ENCODE assay signal across 8 mouse cellular contexts in genomic region chr5:113993487-113994465, GRCm38 (mm10). TPM values are rescaled to one million over a fixed set of nuclear protein-coding genes. Genes with fewer than 3 reads are reported as not detected.
DNase-seq lines count a peak whose midpoint lies in the region; ATAC-seq lines count a peak whose summit lies in the region.

Gene Ssh1 (minus strand): TSS chr5:113993894.

- peak within 1 kb of the TSS; percentile 94 for H3K27ac ChIP-seq in embryonic facial prominence, embryonic 14.5 days (replicated peaks; ENCODE audit: low read depth, low read length)

- peak; percentile 89 for ATAC-seq in embryonic facial prominence, embryonic 14.5 days (ENCODE audit: low read depth)
- ATAC-seq in monocyte, adult 5-6 weeks (replicated peaks; ENCODE audit: insufficient number of reproducible peaks, low FRiP score, low TSS enrichment, poor library complexity, severe bottlenecking), result no peak

- no peaks in the 10 kb centered on the region for H3K9me3 ChIP-seq in embryonic facial prominence, embryonic 14.5 days (ENCODE audit: control insufficient read depth, low read length)

- peak within 1 kb of the TSS; percentile 82 for H3K4me2 ChIP-seq in embryonic facial prominence, embryonic 14.5 days (ENCODE audit: low read depth, low read length)

- H3K36me3 ChIP-seq in embryonic facial prominence, embryonic 14.5 days (ENCODE audit: control insufficient read depth, insufficient read depth, low read length), result 0 out of 2 replicates have a peak, but pooled peaks cover 3% of the 10 kb centered on the region

- peaks cover 12% of the 10 kb centered on the region; the same call in 1 of the 2 replicates for H3K4me1 ChIP-seq in embryonic facial prominence, embryonic 14.5 days (ENCODE audit: control insufficient read depth, insufficient read depth, low read length)

- peak; percentile 83 for DNase-seq in layer of hippocampus, adult 11-12 months (ENCODE audit: low spot score)
- no peak for DNase-seq in layer of hippocampus, adult 9-10 months (ENCODE audit: low spot score)
- peak; percentile 92 for DNase-seq in embryonic facial prominence, embryonic 14.5 days (ENCODE audit: low spot score)
- DNase-seq in heart, adult 8-10 months (ENCODE audit: low spot score), result peak; percentile 86
- DNase-seq in kidney, adult 9 months, result peak; percentile 88
- DNase-seq in liver, result peak; percentile 92
- DNase-seq in spleen, postnatal 36 days (ENCODE audit: low spot score in 2 of 2), result peak; percentile 79 to 84

- H3K9ac ChIP-seq in embryonic facial prominence, embryonic 14.5 days (ENCODE audit: low read depth, low read length), result peak within 1 kb of the TSS; percentile 91

- whole genome bisulfite sequencing in embryonic facial prominence, embryonic 14.5 days, result 2% methylated on average over 33 of the region's 83 CpGs

- H3K4me3 ChIP-seq in embryonic facial prominence, embryonic 14.5 days (ENCODE audit: low read depth, low read length), result peak within 1 kb of the TSS; percentile 87

- H3K27me3 ChIP-seq in embryonic facial prominence, embryonic 14.5 days (replicated peaks; ENCODE audit: control insufficient read depth, insufficient read depth, low read length), result no peaks in the 10 kb centered on the region

RNA-seq across cellular contexts. Expression of gene Ssh1, which starts in this region (rescaled TPM):
- polyA plus RNA-seq in embryonic facial prominence, embryonic 14.5 days (2014; fragmentation: Nextera tagmentation; extraction: Ambion mirVana), result 16.5 and 17.1 TPM in 2 replicates
- total RNA-seq in heart, adult 8-10 months (2022), result 10 to 100 TPM; 12.3 to 16.8 (median 13.4) TPM
- total RNA-seq in monocyte, adult 5-6 weeks (2017), result 11.1 to 23.4 TPM (median 17.9 TPM) in 3 replicates
